Mouse (Mus musculus) G1E (cell line): ENCODE results near the gene Cyp2ab1.

ENCODE experiments used
- CTCF ChIP-seq: IDR thresholded peaks from 2 replicates; pipeline ENCODE4 v1.5.1; 2012; ENCODE audit warnings: low read depth, low read length, inconsistent platforms, mixed read lengths
- GATA1 ChIP-seq: IDR thresholded peaks from 2 replicates; pipeline ENCODE4 v1.6.1; 2012; ENCODE audit warnings: borderline replicate concordance, low read length, inconsistent platforms, mixed read lengths
- GATA2 ChIP-seq: IDR thresholded peaks from 2 replicates; pipeline ENCODE4 v1.6.1; 2012; ENCODE audit warnings: low read depth, low read length, inconsistent platforms, borderline replicate concordance
- POLR2AphosphoS5 ChIP-seq: IDR thresholded peaks from 2 replicates; pipeline ENCODE4 v1.6.1; 2012; ENCODE audit warnings: low read depth, low read length, inconsistent platforms; ENCODE audit not compliant: insufficient replicate concordance
- TAL1 ChIP-seq: conservative IDR thresholded peaks from 2 replicates; pipeline ENCODE4 v1.6.1; 2012; ENCODE audit warnings: low read depth, low read length, inconsistent platforms, mixed read lengths

DNA sequence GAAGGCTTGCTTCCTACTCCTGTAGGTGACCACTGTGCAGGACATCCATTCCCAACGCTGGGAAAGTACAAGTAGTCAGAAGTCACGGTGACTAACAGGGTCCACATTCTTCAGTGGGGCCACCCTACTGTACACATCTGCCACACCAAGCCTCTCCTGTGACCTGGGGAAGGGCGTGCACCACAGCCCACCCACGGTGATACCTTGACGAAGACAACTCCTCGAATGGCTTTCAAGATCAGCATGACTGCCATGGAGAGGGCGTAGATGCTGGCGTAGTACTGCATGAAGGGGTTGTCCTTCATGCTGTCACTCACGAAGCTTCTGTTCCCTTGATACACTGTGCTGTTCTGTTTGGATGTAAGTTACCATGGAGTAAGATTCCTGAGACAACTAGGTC is 43.0 kb upstream of the Cyp2ab1 start:
- TF ChIP-seq CTCF (no peak), TAL1 (no peak), GATA1 (no peak), POLR2AphosphoS5 (no peak), GATA2 (no peak)
